Comparison of ENCODE assay signal across 25 mouse cellular contexts in the genomic region with DNA sequence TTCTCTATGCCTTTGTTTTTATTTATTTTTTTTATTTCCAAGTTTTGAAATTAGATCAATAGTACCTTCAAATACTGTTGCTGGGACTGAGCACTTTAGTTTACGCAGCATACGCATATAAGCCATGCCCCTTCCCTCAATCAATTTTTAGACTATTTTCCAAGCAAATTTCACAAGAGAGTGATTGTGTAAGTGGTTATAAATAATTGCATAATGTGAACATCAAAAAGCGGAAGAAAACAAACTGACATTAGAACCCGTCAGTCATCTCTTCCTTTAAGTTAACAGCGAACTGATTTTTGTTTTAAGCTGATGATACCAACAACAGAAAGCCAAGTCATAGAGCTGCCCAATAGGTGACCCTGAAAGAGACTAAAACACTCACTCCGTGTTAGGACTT. TPM values are rescaled to one million over a fixed set of nuclear protein-coding genes. Genes with fewer than 3 reads are reported as not detected.
DNase-seq lines count a peak whose midpoint lies in the region; ATAC-seq and TF ChIP-seq lines count a peak whose summit lies in the region.
"Had no signal": no experiment of that assay in that cellular context is flagged by ENCODE, and none has a peak within 500 bp of the region (broad histone marks: within the 10 kb centered on the region; RNA-seq: fewer than 3 reads in every experiment).

No protein-coding gene starts in this region.

- H3K4me3 ChIP-seq in lung, adult 2 months (replicated peaks; ENCODE audit: extremely low read depth, low read depth, low read length): peak overlapping the region; percentile 16
- H3K4me3 ChIP-seq in bone marrow, adult 2 months (replicated peaks; ENCODE audit: control insufficient read depth, low read depth, low read length): peak overlapping the region; percentile 35
- no peak overlapping the region for H3K4me3 ChIP-seq in heart, embryonic 12.5 days
- no peak overlapping the region for H3K4me3 ChIP-seq in intestine, embryonic 15.5 days (replicated peaks)
- H3K4me3 ChIP-seq: embryonic facial prominence, embryonic 10.5 days; forebrain, embryonic 13.5 days; heart, embryonic 13.5 days; hindbrain, embryonic 12.5 days had no signal

- no peak overlapping the region for H3K27ac ChIP-seq in bone marrow, adult 2 months (ENCODE audit: control insufficient read depth, insufficient read depth, low read depth, low read length, poor library complexity)
- no peak overlapping the region for H3K27ac ChIP-seq in heart, embryonic 12.5 days (ENCODE audit: poor library complexity, severe bottlenecking)
- no peak overlapping the region for H3K27ac ChIP-seq in intestine, embryonic 15.5 days
- H3K27ac ChIP-seq: embryonic facial prominence, embryonic 10.5 days; forebrain, embryonic 13.5 days; heart, embryonic 13.5 days; hindbrain, embryonic 12.5 days had no signal

- DNase-seq in lung, adult 2 months: no peak
- no peak for DNase-seq in lung, postnatal 4 days
- DNase-seq in T-cell, adult 2 months (ENCODE audit: low spot score): no peak
- DNase-seq: adrenal gland, postnatal 10 days; cerebellum, adult 18-20 months; cerebellum, adult 9-11 months; cerebellum, postnatal 36 days; forebrain, postnatal 0 days; gastrocnemius, postnatal 14 days; heart, postnatal 36 days had no signal

- no peaks in the 10 kb centered on the region for H3K27me3 ChIP-seq in heart, embryonic 12.5 days (replicated peaks)
- no peaks in the 10 kb centered on the region for H3K27me3 ChIP-seq in intestine, embryonic 15.5 days (replicated peaks)
- H3K27me3 ChIP-seq: forebrain, embryonic 13.5 days; heart, embryonic 13.5 days; hindbrain, embryonic 12.5 days had no signal

- H3K4me1 ChIP-seq in lung, adult 2 months (ENCODE audit: control insufficient read depth, insufficient read depth, low read length): no peaks in the 10 kb centered on the region
- no peaks in the 10 kb centered on the region; the same call in 1 of the 2 replicates for H3K4me1 ChIP-seq in bone marrow, adult 2 months (ENCODE audit: control insufficient read depth, insufficient read depth, low read length)
- H3K4me1 ChIP-seq in heart, embryonic 12.5 days (replicated peaks): no peaks in the 10 kb centered on the region
- H3K4me1 ChIP-seq in intestine, embryonic 15.5 days (replicated peaks): no peaks in the 10 kb centered on the region
- H3K4me1 ChIP-seq: embryonic facial prominence, embryonic 10.5 days; forebrain, embryonic 13.5 days; heart, embryonic 13.5 days; hindbrain, embryonic 12.5 days had no signal

- no peak for TF ChIP-seq CTCF in lung, adult 2 months (IDR thresholded peaks at IDR 0.05; ENCODE audit: insufficient read depth, low read length)
- no peak for TF ChIP-seq CTCF in bone marrow, adult 2 months (IDR thresholded peaks at IDR 0.05; ENCODE audit: control insufficient read depth, insufficient read depth, low read length)

- no peaks in the 10 kb centered on the region for H3K9me3 ChIP-seq in heart, embryonic 12.5 days (replicated peaks)
- no peaks in the 10 kb centered on the region for H3K9me3 ChIP-seq in intestine, embryonic 15.5 days
- H3K9me3 ChIP-seq: embryonic facial prominence, embryonic 10.5 days; forebrain, embryonic 13.5 days; heart, embryonic 13.5 days; hindbrain, embryonic 12.5 days had no signal

- no peak overlapping the region for H3K4me2 ChIP-seq in heart, embryonic 12.5 days
- H3K4me2 ChIP-seq in intestine, embryonic 15.5 days (replicated peaks): no peak overlapping the region
- H3K4me2 ChIP-seq: forebrain, embryonic 13.5 days; heart, embryonic 13.5 days; hindbrain, embryonic 12.5 days had no signal

- TF ChIP-seq POLR2A in lung, adult 2 months (IDR thresholded peaks at IDR 0.05; ENCODE audit: borderline replicate concordance, extremely low read depth, low read depth, low read length): no peak
- no peak for TF ChIP-seq POLR2A in bone marrow, adult 2 months (IDR thresholded peaks at IDR 0.05; ENCODE audit: borderline replicate concordance, control insufficient read depth, low read depth, low read length)

- 71% methylated on average over 6 of the region's 6 CpGs for WGBS in lung, adult 2 months
- WGBS in bone marrow, adult 2 months: 48% methylated on average over 6 of the region's 6 CpGs
- WGBS in heart, embryonic 12.5 days: 88% methylated on average over 6 of the region's 6 CpGs
- WGBS in intestine, embryonic 15.5 days: 87% methylated on average over 6 of the region's 6 CpGs

- no peaks in the 10 kb centered on the region for H3K36me3 ChIP-seq in heart, embryonic 12.5 days
- H3K36me3 ChIP-seq in intestine, embryonic 15.5 days: no peaks in the 10 kb centered on the region
- H3K36me3 ChIP-seq: embryonic facial prominence, embryonic 10.5 days; heart, embryonic 13.5 days; hindbrain, embryonic 12.5 days had no signal

- ATAC-seq in granulocyte monocyte progenitor cell, adult 5-6 weeks (replicated peaks; ENCODE audit: poor library complexity, severe bottlenecking): peak; percentile 77
- peak; percentile 81 for ATAC-seq in megakaryocyte progenitor cell, adult 5-6 weeks (replicated peaks; ENCODE audit: poor library complexity)
- no peak for ATAC-seq in heart, embryonic 12.5 days (ENCODE audit: insufficient number of reproducible peaks, low FRiP score)
- ATAC-seq in intestine, embryonic 15.5 days: no peak
- ATAC-seq: forebrain, embryonic 13.5 days; forebrain, postnatal 0 days; hindbrain, embryonic 16.5 days had no signal

- H3K9ac ChIP-seq in heart, embryonic 12.5 days: no peak overlapping the region
- no peak overlapping the region for H3K9ac ChIP-seq in intestine, embryonic 15.5 days
- H3K9ac ChIP-seq: forebrain, embryonic 13.5 days; forebrain, postnatal 0 days; heart, embryonic 13.5 days; hindbrain, embryonic 12.5 days had no signal

RNA-seq across cellular contexts. Expression of a gene that starts 19.6 kb away (rescaled TPM):
- polyA plus RNA-seq in lung, adult 2 months (2012; rRNA removed): 30.1 and 38.1 TPM in 2 replicates
- 0.30 TPM in 1 of 2 replicates, not detected in the other for polyA plus RNA-seq in bone marrow, adult 2 months (2011; ENCODE audit: insufficient read depth, insufficient read length, low replicate concordance, missing spikeins)
- total RNA-seq in granulocyte monocyte progenitor cell, adult 5-6 weeks (2014; fragmentation: Nextera tagmentation): not detected in 2 replicates
- total RNA-seq in granulocyte monocyte progenitor cell, adult 5-6 weeks (2017): not detected in 2 replicates
- total RNA-seq in megakaryocyte progenitor cell, adult 5-6 weeks (2015): 0.12 TPM in 1 of 2 replicates, not detected in the other
- total RNA-seq in megakaryocyte progenitor cell, adult 5-6 weeks (2017): 0.12 and 0.78 TPM in 2 replicates
- polyA plus RNA-seq in heart, embryonic 12.5 days (2016; fragmentation: Nextera tagmentation; extraction: Ambion mirVana): 0.91 and 1.2 TPM in 2 replicates
- polyA plus RNA-seq in intestine, embryonic 15.5 days (2015; fragmentation: Nextera tagmentation; extraction: Ambion mirVana): 3.8 and 4.3 TPM in 2 replicates
- total RNA-seq: ES-E14 had no signal

RNA-seq across cellular contexts. Expression of a gene that starts 35.6 kb away (rescaled TPM):
- 2.5 and 3.3 TPM in 2 replicates for polyA plus RNA-seq in lung, adult 2 months (2012; rRNA removed)
- 7.5 and 12.6 TPM in 2 replicates for polyA plus RNA-seq in bone marrow, adult 2 months (2011; ENCODE audit: insufficient read depth, insufficient read length, low replicate concordance, missing spikeins)
- 15.1 and 18.4 TPM in 2 replicates for total RNA-seq in granulocyte monocyte progenitor cell, adult 5-6 weeks (2014; fragmentation: Nextera tagmentation)
- 16.9 and 23.2 TPM in 2 replicates for total RNA-seq in granulocyte monocyte progenitor cell, adult 5-6 weeks (2017)
- 31.6 and 33.4 TPM in 2 replicates for total RNA-seq in megakaryocyte progenitor cell, adult 5-6 weeks (2015)
- total RNA-seq in megakaryocyte progenitor cell, adult 5-6 weeks (2017): 17.3 and 51.7 TPM in 2 replicates
- 0.42 and 0.46 TPM in 2 replicates for polyA plus RNA-seq in heart, embryonic 12.5 days (2016; fragmentation: Nextera tagmentation; extraction: Ambion mirVana)
- polyA plus RNA-seq in intestine, embryonic 15.5 days (2015; fragmentation: Nextera tagmentation; extraction: Ambion mirVana): 0.04 and 0.13 TPM in 2 replicates
- total RNA-seq: gastrocnemius, postnatal 14 days had no signal
- polyA plus RNA-seq: forebrain, embryonic 13.5 days; forebrain, postnatal 0 days; hindbrain, embryonic 12.5 days; hindbrain, embryonic 16.5 days had no signal

RNA-seq across cellular contexts. Expression of a gene that starts 41.0 kb away (rescaled TPM):
- polyA plus RNA-seq in lung, adult 2 months (2012; rRNA removed): 0.17 and 0.26 TPM in 2 replicates
- not detected in 2 replicates for polyA plus RNA-seq in bone marrow, adult 2 months (2011; ENCODE audit: insufficient read depth, insufficient read length, low replicate concordance, missing spikeins)
- 0.53 TPM in 1 of 2 replicates, not detected in the other for total RNA-seq in granulocyte monocyte progenitor cell, adult 5-6 weeks (2014; fragmentation: Nextera tagmentation)
- not detected in 2 replicates for total RNA-seq in granulocyte monocyte progenitor cell, adult 5-6 weeks (2017)
- 0.10 TPM in 1 of 2 replicates, not detected in the other for total RNA-seq in megakaryocyte progenitor cell, adult 5-6 weeks (2015)
- 0.12 and 1.1 TPM in 2 replicates for total RNA-seq in megakaryocyte progenitor cell, adult 5-6 weeks (2017)
- polyA plus RNA-seq in heart, embryonic 12.5 days (2016; fragmentation: Nextera tagmentation; extraction: Ambion mirVana): not detected in 2 replicates
- polyA plus RNA-seq in intestine, embryonic 15.5 days (2015; fragmentation: Nextera tagmentation; extraction: Ambion mirVana): 0.09 TPM in 1 of 2 replicates, not detected in the other
- total RNA-seq: adrenal gland, postnatal 10 days; ES-E14; forebrain, postnatal 0 days; gastrocnemius, adult 18-20 months; gastrocnemius, postnatal 14 days; heart, adult 8-10 months; heart, postnatal 36 days had no signal
- polyA plus RNA-seq: embryonic facial prominence, embryonic 10.5 days; embryonic facial prominence, embryonic 14.5 days; forebrain, embryonic 13.5 days; forebrain, postnatal 0 days; heart, postnatal 0 days; hindbrain, embryonic 12.5 days; hindbrain, embryonic 16.5 days had no signal

Comparison
In these comparisons a context has a peak if more than half of its experiments do, and no peak if none do; other contexts are left out.
1. H3K4me3 ChIP-seq: peak in lung, adult 2 months (single experiment) and bone marrow, adult 2 months (single experiment); none in heart, embryonic 12.5 days (single experiment) and intestine, embryonic 15.5 days (single experiment).
2. ATAC-seq: peak in granulocyte monocyte progenitor cell, adult 5-6 weeks (single experiment) and megakaryocyte progenitor cell, adult 5-6 weeks (single experiment); none in heart, embryonic 12.5 days (single experiment) and intestine, embryonic 15.5 days (single experiment).